Mouse (Mus musculus) urinary bladder, postnatal 10 days (tissue): ENCODE results near the gene Eif2s3y.

Source experiments
- DNase-seq: peaks from one replicate; pipeline ENCODE4 v3.0.0; 2022; ENCODE audit warnings: low spot score

Gene Eif2s3y

DNA sequence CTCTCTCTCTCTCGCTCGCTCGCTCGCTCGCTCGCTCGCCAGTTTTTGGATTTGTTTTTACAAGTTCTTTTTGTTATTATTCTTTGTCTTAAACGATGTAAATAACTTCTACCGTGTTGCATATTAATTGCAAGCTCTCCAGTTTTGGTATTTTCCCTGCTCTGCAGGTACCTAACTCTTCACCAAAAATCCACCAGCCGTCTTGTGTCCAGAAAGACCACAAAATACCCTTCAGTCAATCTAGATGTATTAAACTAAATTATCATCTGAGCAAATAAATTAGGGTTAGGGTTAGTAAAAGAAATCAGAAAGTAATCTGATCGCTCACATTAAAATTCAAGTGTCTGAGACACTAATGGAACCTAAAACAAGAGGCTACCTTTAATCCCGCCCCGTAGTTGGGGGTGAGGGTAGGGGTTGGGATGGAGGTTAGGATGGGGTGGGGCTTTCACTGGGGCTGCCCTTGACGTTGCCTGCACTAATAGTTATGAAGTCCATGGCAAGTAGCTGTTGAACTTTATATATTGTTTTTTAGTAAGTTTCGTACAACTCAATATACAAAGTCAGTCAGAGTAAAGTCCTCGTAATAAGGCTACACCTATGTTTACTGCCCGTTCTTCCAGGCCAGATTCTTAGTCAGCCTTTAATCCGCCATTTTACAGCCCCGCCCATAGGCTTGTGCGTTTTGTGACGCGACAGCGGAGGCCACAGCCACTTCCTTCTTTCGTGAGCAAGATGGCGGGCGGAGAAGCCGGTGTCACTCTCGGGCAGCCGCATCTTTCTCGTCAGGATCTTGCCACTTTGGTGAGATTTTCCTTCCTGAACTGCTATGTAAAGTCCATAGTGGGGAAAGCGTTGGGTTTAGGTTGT is at the start of gene Eif2s3y:
Gene Eif2s3y (plus strand): TSS at position 662 of the 870 bp plus-strand sequence.
- DNase-seq = peak; percentile 21
